Mouse (Mus musculus) C2C12 (cell line): ENCODE data around the gene Aff1. TPM values are rescaled to one million over a fixed set of nuclear protein-coding genes. Genes with fewer than 3 reads are reported as not detected.

Source experiments
- H3K27me3 ChIP-seq: one replicate; pipeline ENCODE4 v1.6.1; 2011; ENCODE audit not compliant: control insufficient read depth, insufficient read depth, insufficient read length
- H3K36me3 ChIP-seq: one replicate; pipeline ENCODE4 v1.6.1; 2011; ENCODE audit not compliant: control insufficient read depth, insufficient read depth
- H3K4me3 ChIP-seq: one replicate; pipeline ENCODE4 v1.5.1; 2011; ENCODE audit warnings: mild to moderate bottlenecking, control low read depth; ENCODE audit not compliant: poor library complexity, insufficient read depth, severe bottlenecking
- H3K79me2 ChIP-seq: one replicate; pipeline ENCODE4 v1.6.1; 2011; ENCODE audit not compliant: control insufficient read depth, insufficient read depth
- H3K79me3 ChIP-seq: one replicate; pipeline ENCODE4 v1.6.1; 2011; ENCODE audit warnings: low read depth, control low read depth
- H3ac ChIP-seq: one replicate; pipeline ENCODE3; 2011; ENCODE audit warnings: low read depth; ENCODE audit not compliant: control insufficient read depth, insufficient read length
- CEBPB ChIP-seq: IDR thresholded peaks from one replicate; pipeline ENCODE4 v1.6.1; 2011; ENCODE audit warnings: low read depth, mild to moderate bottlenecking, control low read depth, moderate library complexity
- CTCF ChIP-seq: IDR thresholded peaks from one replicate; pipeline ENCODE4 v1.5.1; 2011; ENCODE audit not compliant: control insufficient read depth, insufficient read depth, insufficient read length
- FOSL1 ChIP-seq: IDR thresholded peaks from one replicate; pipeline ENCODE4 v1.8.0; 2011; ENCODE audit warnings: mild to moderate bottlenecking, low read length; ENCODE audit not compliant: poor library complexity, insufficient read depth, severe bottlenecking
- MAX ChIP-seq: IDR thresholded peaks from one replicate; pipeline ENCODE4 v1.6.1; 2011; ENCODE audit warnings: mild to moderate bottlenecking, control low read depth
- MYOD1 ChIP-seq: IDR thresholded peaks from one replicate; pipeline ENCODE4 v1.6.1; 2011; ENCODE audit warnings: low read depth; ENCODE audit not compliant: control insufficient read depth, insufficient read length
- MYOG ChIP-seq: IDR thresholded peaks from one replicate; pipeline ENCODE4 v1.6.1; 2011; ENCODE audit not compliant: control insufficient read depth, insufficient read length; ENCODE audit errors: extremely low read depth
- USF1 ChIP-seq: IDR thresholded peaks from one replicate; pipeline ENCODE4 v1.6.1; 2011; ENCODE audit warnings: low read depth, mild to moderate bottlenecking, control low read depth, moderate library complexity
- polyA plus RNA-seq: library from polyadenylated mRNA; unstranded; fragments of >200 nt; fragmentation: generic; extraction: Trizol; gene quantifications from one replicate; pipeline ENCODE4 v1.2.1, GENCODE M21; 2012; ENCODE audit warnings: missing spikeins

Gene Aff1
- polyA plus RNA-seq, 1 experiment, result 10.0 TPM

DNA sequence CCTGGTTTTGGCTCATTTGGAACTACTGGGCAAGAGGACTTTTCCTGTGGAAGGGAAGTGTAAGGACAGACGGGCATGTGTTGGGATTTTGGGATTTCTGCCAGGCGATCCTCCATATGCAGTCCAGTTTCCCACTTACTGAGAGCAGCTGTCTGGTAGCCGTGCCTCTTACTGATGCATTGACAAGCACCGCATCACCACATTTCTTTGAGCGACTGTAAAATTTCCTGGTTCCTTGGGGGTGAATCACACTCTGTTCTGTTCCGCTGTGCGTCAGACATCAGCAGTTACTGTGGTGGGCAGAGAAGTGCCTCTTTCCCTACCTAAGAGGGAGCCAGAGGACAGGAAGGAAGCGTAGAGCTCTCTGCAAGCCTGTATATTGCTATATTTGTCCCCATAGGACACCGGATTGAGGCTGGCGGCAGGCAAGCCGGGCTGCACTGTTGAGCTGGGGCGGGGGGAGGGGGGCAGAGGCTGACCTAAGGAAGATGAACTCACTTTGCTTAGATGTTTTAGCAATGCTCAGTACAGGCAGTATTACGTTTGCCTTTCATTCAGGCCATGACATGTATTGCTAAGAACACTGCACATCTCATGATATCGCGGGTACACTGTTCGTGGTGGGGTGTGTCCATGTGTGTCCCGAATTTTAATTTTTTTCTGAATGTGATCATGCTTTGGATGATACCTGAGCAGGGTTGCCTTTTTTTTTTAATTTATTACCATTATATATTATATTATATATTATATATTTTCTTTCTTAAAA, 162.1 kb downstream of the Aff1 start:
- TF ChIP-seq MYOD1 (no peak), MAX (no peak), MYOG (no peak), CTCF (no peak), CEBPB (no peak), FOSL1 (no peak), USF1 (no peak)
- H3K79me2 ChIP-seq, result no peaks in the 10 kb centered on the region
- no peaks in the 10 kb centered on the region for H3K79me3 ChIP-seq
- no peaks in the 10 kb centered on the region for H3K27me3 ChIP-seq
- H3K36me3 ChIP-seq, result peaks cover 32% of the 10 kb centered on the region
- H3ac ChIP-seq, result no peak overlapping the region
- no peak overlapping the region for H3K4me3 ChIP-seq

DNA sequence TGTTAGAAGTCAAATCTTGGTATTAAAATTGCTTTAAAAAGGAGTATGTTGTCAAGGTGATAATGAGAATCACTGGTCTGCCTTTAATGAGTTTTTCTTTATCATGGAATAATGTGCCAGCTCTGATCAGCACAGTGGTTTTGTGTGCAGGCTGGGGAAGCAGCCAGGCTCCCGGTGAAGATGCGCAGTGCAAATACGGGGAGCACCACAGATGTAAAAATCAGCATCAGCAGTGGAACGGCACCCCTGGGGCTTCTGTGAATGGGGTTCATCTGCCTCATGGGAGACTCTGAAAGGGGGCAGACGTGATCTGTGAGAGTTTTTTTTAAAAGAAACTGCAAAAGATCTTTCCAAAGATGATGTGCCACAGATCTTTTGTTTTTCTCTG, 162.6 kb downstream of the Aff1 start:
- Histone ChIP-seq H3K36me3 (peaks cover 26% of the 10 kb centered on the region), H3K4me3 (no peak overlapping the region), H3K79me3 (no peaks in the 10 kb centered on the region), H3ac (no peak overlapping the region), H3K79me2 (no peaks in the 10 kb centered on the region), H3K27me3 (no peaks in the 10 kb centered on the region)
- TF ChIP-seq USF1 (no peak), FOSL1 (no peak), MYOD1 (no peak), CTCF (no peak), CEBPB (no peak), MAX (no peak), MYOG (no peak)

DNA sequence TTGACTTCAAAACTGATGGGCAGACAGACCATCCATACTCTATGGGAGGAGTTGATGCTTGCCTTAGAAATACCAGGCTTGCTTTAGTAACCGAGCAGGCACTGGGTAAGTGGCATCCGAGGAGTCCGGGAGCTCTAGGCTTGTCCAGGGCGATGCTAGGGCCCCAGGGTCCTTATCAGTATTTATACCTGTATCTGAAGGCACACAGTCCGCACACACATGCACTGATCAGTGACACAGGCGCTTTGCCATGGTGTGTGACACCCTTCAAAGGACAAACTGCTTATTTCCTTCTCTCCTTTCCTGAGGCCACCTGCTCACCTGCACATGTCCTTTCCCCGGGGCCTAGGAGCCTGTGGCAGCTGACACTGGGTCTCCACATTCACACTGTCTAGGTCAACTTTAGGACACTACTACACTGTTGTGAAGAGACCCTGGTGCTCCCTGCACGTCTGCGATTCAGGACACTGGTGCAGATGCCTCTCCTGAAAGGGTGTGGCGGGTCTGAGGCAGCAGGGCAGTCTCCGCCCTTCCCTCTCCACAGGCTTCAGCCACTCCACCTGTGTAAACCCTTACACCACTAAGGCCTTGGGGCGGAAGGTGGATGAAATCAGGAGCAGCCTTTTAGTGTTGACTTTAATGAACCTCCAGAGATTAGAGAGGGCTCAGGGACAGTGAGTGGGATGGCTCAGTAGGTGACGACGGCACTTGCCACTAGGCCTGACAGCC, 163.5 kb downstream of the Aff1 start:
- Histone ChIP-seq H3K27me3 (no peaks in the 10 kb centered on the region), H3K79me2 (no peaks in the 10 kb centered on the region), H3K36me3 (peaks cover 20% of the 10 kb centered on the region), H3ac (no peak overlapping the region), H3K4me3 (no peak overlapping the region), H3K79me3 (no peaks in the 10 kb centered on the region)
- TF ChIP-seq FOSL1 (no peak), MAX (no peak), MYOD1 (no peak), CTCF (no peak), USF1 (no peak), CEBPB (no peak), MYOG (no peak)

DNA sequence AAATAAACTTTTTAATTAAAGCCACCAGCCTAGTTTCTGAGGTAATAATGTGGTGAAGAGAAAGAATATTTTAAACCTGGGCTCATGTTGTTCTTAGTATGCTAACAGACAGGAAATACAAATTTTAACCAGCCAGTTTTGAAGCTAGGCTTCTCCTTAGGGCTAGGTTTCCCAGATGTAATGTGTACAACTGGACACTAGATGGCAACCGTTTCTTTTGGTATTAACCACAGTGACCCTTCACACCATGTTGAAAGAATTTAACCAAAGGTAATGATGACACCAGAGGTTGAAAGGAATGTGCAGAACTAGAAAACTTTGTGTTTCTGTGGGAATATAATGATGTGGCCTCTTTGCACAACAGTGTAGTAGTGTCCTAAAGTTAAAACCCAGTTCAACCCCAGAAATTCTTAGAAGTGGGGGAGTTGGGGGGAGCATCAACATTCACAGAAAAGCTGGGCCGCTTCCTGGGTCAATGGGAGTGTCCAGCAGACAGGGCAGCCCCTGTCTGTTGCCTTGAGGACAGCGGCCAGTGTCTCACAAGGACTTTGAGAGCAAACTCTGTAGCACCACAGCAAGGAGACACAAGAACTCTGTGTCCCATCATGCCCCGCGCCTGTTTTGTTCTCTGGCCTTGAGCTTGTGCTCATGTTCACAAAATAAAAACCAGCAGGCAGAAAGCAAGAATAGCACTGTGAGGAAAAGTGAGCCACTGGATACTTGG, 164.3 kb downstream of the Aff1 start:
- peaks cover 13% of the 10 kb centered on the region for H3K36me3 ChIP-seq
- H3ac ChIP-seq, result no peak overlapping the region
- no peaks in the 10 kb centered on the region for H3K79me3 ChIP-seq
- no peaks in the 10 kb centered on the region for H3K27me3 ChIP-seq
- no peak overlapping the region for H3K4me3 ChIP-seq
- no peaks in the 10 kb centered on the region for H3K79me2 ChIP-seq
- TF ChIP-seq FOSL1 (no peak), CTCF (no peak)

DNA sequence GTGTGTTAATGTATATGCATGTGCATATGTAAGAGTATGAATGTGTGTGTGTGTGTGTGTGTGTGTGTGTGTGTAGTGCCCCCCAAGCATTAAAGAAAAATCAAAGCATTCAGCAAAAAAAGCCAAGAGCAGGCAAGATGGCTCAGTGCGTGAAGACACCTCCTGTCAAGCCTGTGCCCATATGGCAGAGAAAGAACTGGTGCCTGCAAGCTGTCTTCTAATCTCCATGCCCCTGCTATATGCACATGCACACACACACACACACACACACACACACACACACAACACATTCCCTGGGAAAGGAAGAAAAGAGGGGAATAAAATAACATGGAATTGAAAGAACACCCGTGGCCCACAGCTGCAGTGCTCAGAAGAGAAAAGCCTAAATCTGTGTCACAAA, 165.0 kb downstream of the Aff1 start:
- Histone ChIP-seq H3K36me3 (peaks cover 6% of the 10 kb centered on the region), H3ac (no peak overlapping the region), H3K79me3 (no peaks in the 10 kb centered on the region), H3K27me3 (no peaks in the 10 kb centered on the region), H3K4me3 (no peak overlapping the region), H3K79me2 (no peaks in the 10 kb centered on the region)
- TF ChIP-seq FOSL1 (no peak), USF1 (no peak), MYOD1 (no peak), CEBPB (no peak), MYOG (no peak), MAX (no peak), CTCF (no peak)
